Mouse (Mus musculus): Measurements from ENCODE around the gene Hif3a. TPM values are rescaled to one million over a fixed set of nuclear protein-coding genes. Genes with fewer than 3 reads are reported as not detected.
A peak's percentile ranks its signal among the peaks of the same experiment; 100 is the strongest.

Gene Hif3a
- polyA plus RNA-seq, 1 experiment from 2014 or later: 43.3 TPM

DNA sequence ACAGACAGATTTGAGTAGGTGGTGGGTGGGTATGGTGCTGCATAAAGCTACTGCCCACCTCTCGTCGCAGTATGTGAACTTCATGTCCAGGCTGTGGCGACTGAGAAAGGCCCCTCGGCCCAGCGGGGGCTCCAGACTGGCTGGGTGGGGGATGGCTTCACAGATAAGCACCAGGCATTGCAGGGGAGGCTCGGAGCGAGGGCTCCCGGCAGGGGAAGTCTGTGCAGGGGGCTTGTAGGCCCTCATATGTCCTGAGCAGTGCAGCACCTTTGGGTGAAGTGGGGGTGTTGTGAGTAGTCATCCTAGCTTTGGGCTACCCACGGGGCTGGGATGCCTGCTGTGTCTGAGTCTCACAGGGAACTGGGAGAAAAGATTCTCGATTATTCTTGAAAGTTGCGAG, 11.7 kb downstream of the Hif3a start:
- Histone ChIP-seq H3K9me3 (replicated peaks; ENCODE audit: control insufficient read depth, low read length) (peaks cover 4% of the 10 kb centered on the region; the same call in 1 of the 2 replicates), H3K9ac (ENCODE audit: low read depth, low read length) (no peak overlapping the region), H3K4me3 (ENCODE audit: low read depth, low read length) (no peak overlapping the region), H3K27ac (ENCODE audit: low read length) (no peak overlapping the region), H3K27me3 (ENCODE audit: control insufficient read depth, insufficient read depth, low read depth, low read length) (no peaks in the 10 kb centered on the region), H3K36me3 (ENCODE audit: control insufficient read depth, insufficient read depth) (peaks cover 74% of the 10 kb centered on the region), H3K4me2 (ENCODE audit: low read depth, low read length) (no peak overlapping the region), H3K4me1 (ENCODE audit: control insufficient read depth, low read depth, low read length) (peaks cover 28% of the 10 kb centered on the region)
- 65% methylated on average over 11 of the region's 11 CpGs for WGBS (ENCODE audit: insufficient replicate concordance)
- ATAC-seq (ENCODE audit: low read depth): no peak

- H3K4me2 ChIP-seq (ENCODE audit: low read depth, low read length): no peak overlapping the region
- no peak overlapping the region for H3K27ac ChIP-seq (ENCODE audit: low read length)
- peaks cover under 1% of the 10 kb centered on the region; the same call in 1 of the 2 replicates for H3K9me3 ChIP-seq (replicated peaks; ENCODE audit: control insufficient read depth, low read length)
- peaks cover 12% of the 10 kb centered on the region for H3K4me1 ChIP-seq (ENCODE audit: control insufficient read depth, low read depth, low read length)
- no peaks in the 10 kb centered on the region for H3K27me3 ChIP-seq (ENCODE audit: control insufficient read depth, insufficient read depth, low read depth, low read length)
- no peak overlapping the region for H3K4me3 ChIP-seq (ENCODE audit: low read depth, low read length)
- H3K9ac ChIP-seq (ENCODE audit: low read depth, low read length): no peak overlapping the region
- 78% methylated on average over 10 of the region's 10 CpGs for WGBS (ENCODE audit: insufficient replicate concordance)
- no peak for ATAC-seq (ENCODE audit: low read depth)
- peaks cover 73% of the 10 kb centered on the region for H3K36me3 ChIP-seq (ENCODE audit: control insufficient read depth, insufficient read depth)
Observed at GRCm38 (mm10) chr7:17048431-17049190, 13.6 kb downstream of the Hif3a start.

- no peak overlapping the region for H3K27ac ChIP-seq (ENCODE audit: low read length)
- 87% methylated on average over 5 of the region's 5 CpGs for WGBS (ENCODE audit: insufficient replicate concordance)
- H3K27me3 ChIP-seq (ENCODE audit: control insufficient read depth, insufficient read depth, low read depth, low read length): no peaks in the 10 kb centered on the region
- H3K9ac ChIP-seq (ENCODE audit: low read depth, low read length): no peak overlapping the region
- H3K4me3 ChIP-seq (ENCODE audit: low read depth, low read length): no peak overlapping the region
- peaks cover 76% of the 10 kb centered on the region for H3K36me3 ChIP-seq (ENCODE audit: control insufficient read depth, insufficient read depth)
- peaks cover 10% of the 10 kb centered on the region for H3K4me1 ChIP-seq (ENCODE audit: control insufficient read depth, low read depth, low read length)
- no peak for ATAC-seq (ENCODE audit: low read depth)
- H3K9me3 ChIP-seq (replicated peaks; ENCODE audit: control insufficient read depth, low read length): no peaks in the 10 kb centered on the region
- H3K4me2 ChIP-seq (ENCODE audit: low read depth, low read length): no peak overlapping the region
Observed at GRCm38 (mm10) chr7:17047041-17047682, 15.1 kb downstream of the Hif3a start.

- WGBS (ENCODE audit: insufficient replicate concordance): 86% methylated on average over 1 of the region's 1 CpGs
- no peak for ATAC-seq (ENCODE audit: low read depth)
Observed at GRCm38 (mm10) chr7:17045743-17046142, 16.5 kb downstream of the Hif3a start.

GRCm38 (mm10) chr7:17039373-17039772, 22.9 kb downstream of the Hif3a start:
- Histone ChIP-seq H3K27ac (ENCODE audit: low read length) (no peak overlapping the region), H3K4me1 (ENCODE audit: control insufficient read depth, low read depth, low read length) (no peaks in the 10 kb centered on the region), H3K36me3 (ENCODE audit: control insufficient read depth, insufficient read depth) (peaks cover 85% of the 10 kb centered on the region), H3K4me2 (ENCODE audit: low read depth, low read length) (no peak overlapping the region), H3K9me3 (replicated peaks; ENCODE audit: control insufficient read depth, low read length) (no peaks in the 10 kb centered on the region), H3K9ac (ENCODE audit: low read depth, low read length) (no peak overlapping the region), H3K27me3 (ENCODE audit: control insufficient read depth, insufficient read depth, low read depth, low read length) (no peaks in the 10 kb centered on the region), H3K4me3 (ENCODE audit: low read depth, low read length) (no peak overlapping the region)
- ATAC-seq (ENCODE audit: low read depth): no peak
- 91% methylated on average over 7 of the region's 7 CpGs for WGBS (ENCODE audit: insufficient replicate concordance)

More at GRCm38 (mm10) chr7:17045743-17046142, 16.5 kb downstream of the Hif3a start:
- Histone ChIP-seq H3K27me3 (ENCODE audit: control insufficient read depth, insufficient read depth, low read depth, low read length) (no peaks in the 10 kb centered on the region), H3K4me3 (ENCODE audit: low read depth, low read length) (no peak overlapping the region), H3K9me3 (replicated peaks; ENCODE audit: control insufficient read depth, low read length) (no peaks in the 10 kb centered on the region), H3K27ac (ENCODE audit: low read length) (no peak overlapping the region), H3K4me2 (ENCODE audit: low read depth, low read length) (no peak overlapping the region), H3K9ac (ENCODE audit: low read depth, low read length) (no peak overlapping the region), H3K4me1 (ENCODE audit: control insufficient read depth, low read depth, low read length) (peaks cover 5% of the 10 kb centered on the region; the same call in 1 of the 2 replicates), H3K36me3 (ENCODE audit: control insufficient read depth, insufficient read depth) (peaks cover 75% of the 10 kb centered on the region)

DNA sequence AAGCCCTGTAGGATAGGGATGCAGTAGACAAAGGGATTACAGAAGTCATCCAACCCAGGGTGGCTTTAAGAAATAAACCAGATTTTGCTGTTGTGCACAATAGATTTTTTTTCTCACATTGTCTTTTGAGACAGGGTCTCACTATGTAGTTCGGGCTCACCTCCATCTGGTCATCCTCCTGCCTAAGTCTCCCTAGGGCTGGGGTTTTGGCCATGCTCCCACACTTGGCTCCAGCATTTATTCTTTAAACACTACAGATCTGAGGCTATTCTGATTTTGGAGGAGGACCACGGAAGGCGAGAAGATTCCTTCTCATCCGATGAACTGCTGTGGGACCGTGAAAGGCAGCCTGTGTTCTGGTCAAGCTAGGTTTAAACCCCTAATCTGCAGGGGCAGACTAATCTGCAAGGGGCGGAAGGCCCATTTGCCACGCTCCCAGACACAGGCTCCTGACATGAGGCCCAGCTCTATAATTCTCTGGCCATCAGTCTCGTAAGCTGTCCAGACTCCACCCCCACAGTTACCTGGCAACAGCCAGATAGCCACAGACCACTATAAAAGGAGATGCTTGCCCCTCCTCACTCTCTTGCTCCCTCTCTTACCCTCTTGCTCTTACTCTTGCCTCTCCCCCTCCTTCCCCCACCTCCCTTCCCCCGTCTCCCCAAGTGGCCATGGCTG, 24.1 kb downstream of the Hif3a start:
- 85% methylated on average over 9 of the region's 9 CpGs for WGBS (ENCODE audit: insufficient replicate concordance)
- no peak overlapping the region for H3K27ac ChIP-seq (ENCODE audit: low read length)
- no peak for ATAC-seq (ENCODE audit: low read depth)
- H3K9ac ChIP-seq (ENCODE audit: low read depth, low read length): no peak overlapping the region
- no peak overlapping the region for H3K4me2 ChIP-seq (ENCODE audit: low read depth, low read length)
- peaks cover 82% of the 10 kb centered on the region for H3K36me3 ChIP-seq (ENCODE audit: control insufficient read depth, insufficient read depth)
- H3K4me1 ChIP-seq (ENCODE audit: control insufficient read depth, low read depth, low read length): no peaks in the 10 kb centered on the region
- no peak overlapping the region for H3K4me3 ChIP-seq (ENCODE audit: low read depth, low read length)
- no peaks in the 10 kb centered on the region for H3K9me3 ChIP-seq (replicated peaks; ENCODE audit: control insufficient read depth, low read length)
- no peaks in the 10 kb centered on the region for H3K27me3 ChIP-seq (ENCODE audit: control insufficient read depth, insufficient read depth, low read depth, low read length)

DNA sequence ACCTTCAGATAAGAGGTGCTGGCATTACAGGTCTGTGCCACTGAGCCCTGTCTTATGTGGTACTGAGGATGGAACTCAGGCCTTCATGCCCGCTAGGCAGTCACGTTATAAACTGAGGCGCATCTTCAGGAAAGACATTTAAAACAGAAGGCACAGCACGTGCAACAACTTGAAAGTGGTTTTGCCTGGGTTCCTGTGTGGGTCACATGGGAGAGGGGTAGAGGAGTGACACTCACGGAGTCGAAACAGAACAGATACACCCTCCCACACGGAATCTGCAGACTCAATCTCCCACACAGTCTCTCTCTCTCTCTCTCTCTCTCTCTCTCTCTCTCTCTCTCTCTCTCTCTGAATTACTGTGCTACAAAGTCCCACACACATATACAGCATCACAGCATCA, 32.0 kb downstream of the Hif3a start:
- Histone ChIP-seq H3K4me3 (ENCODE audit: low read depth, low read length) (no peak overlapping the region), H3K9me3 (replicated peaks; ENCODE audit: control insufficient read depth, low read length) (no peaks in the 10 kb centered on the region), H3K27ac (ENCODE audit: low read length) (no peak overlapping the region), H3K27me3 (ENCODE audit: control insufficient read depth, insufficient read depth, low read depth, low read length) (no peaks in the 10 kb centered on the region), H3K4me2 (ENCODE audit: low read depth, low read length) (no peak overlapping the region), H3K4me1 (ENCODE audit: control insufficient read depth, low read depth, low read length) (peaks cover 24% of the 10 kb centered on the region), H3K36me3 (ENCODE audit: control insufficient read depth, insufficient read depth) (peaks cover 31% of the 10 kb centered on the region), H3K9ac (ENCODE audit: low read depth, low read length) (no peak overlapping the region)
- ATAC-seq (ENCODE audit: low read depth): no peak
- WGBS (ENCODE audit: insufficient replicate concordance): 69% methylated on average over 7 of the region's 7 CpGs

GRCm38 (mm10) chr7:17028923-17029322, 33.3 kb downstream of the Hif3a start:
- 76% methylated on average over 7 of the region's 7 CpGs for WGBS (ENCODE audit: insufficient replicate concordance)
- Histone ChIP-seq H3K9ac (ENCODE audit: low read depth, low read length) (no peak overlapping the region), H3K9me3 (replicated peaks; ENCODE audit: control insufficient read depth, low read length) (no peaks in the 10 kb centered on the region), H3K27me3 (ENCODE audit: control insufficient read depth, insufficient read depth, low read depth, low read length) (no peaks in the 10 kb centered on the region), H3K4me1 (ENCODE audit: control insufficient read depth, low read depth, low read length) (peaks cover 35% of the 10 kb centered on the region), H3K4me2 (ENCODE audit: low read depth, low read length) (no peak overlapping the region), H3K36me3 (ENCODE audit: control insufficient read depth, insufficient read depth) (peaks cover 20% of the 10 kb centered on the region), H3K27ac (ENCODE audit: low read length) (peak overlapping the region; percentile 4; the same call in 1 of the 2 replicates), H3K4me3 (ENCODE audit: low read depth, low read length) (no peak overlapping the region)
- ATAC-seq (ENCODE audit: low read depth): no peak

Data from liver, embryonic 16.5 days (tissue).